Comparison of ENCODE assay signal across 8 mouse cellular contexts in the genomic region with DNA sequence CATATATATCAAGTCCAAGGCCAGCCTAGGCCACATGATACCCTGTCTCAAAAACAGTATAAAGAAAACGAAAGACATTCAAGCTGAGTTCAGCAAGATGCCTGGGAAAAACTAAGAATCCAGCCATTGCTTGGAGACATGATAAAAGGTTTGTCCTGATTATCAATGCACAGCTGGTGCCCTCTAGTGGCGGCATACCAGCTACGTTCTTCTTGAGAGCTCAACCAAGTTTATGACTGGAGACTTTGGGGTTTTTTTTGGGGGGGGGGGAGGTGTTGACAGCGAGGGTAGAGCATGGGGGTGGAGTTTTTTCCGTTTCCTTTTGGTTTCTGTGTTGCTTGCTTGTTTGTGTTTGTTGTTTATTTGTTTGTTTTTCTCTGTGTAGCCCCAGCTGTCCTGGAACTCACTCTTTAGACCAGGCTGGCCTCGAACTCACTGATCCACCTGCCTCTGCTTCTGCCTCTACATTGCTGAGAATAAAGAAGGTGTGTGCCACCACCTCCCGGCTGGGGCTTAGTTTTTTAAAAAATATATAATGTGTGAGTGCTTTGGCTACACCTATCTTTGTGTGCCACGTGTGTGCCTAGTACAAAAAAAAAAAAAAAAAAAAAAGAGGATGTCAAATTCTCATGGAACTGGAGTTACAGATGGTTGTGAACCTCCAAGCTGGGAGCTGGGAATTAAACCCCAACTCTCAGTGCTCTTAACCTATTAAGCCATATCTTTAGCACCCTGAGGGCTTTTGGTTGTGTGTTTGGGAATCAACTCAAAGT. TPM values are rescaled to one million over a fixed set of nuclear protein-coding genes. Genes with fewer than 3 reads are reported as not detected.
DNase-seq lines count a peak whose midpoint lies in the region; ATAC-seq and TF ChIP-seq lines count a peak whose summit lies in the region.

No protein-coding gene starts in this region.

- no peaks in the 10 kb centered on the region for H3K36me3 ChIP-seq in midbrain, embryonic 11.5 days (ENCODE audit: control insufficient read depth, insufficient read depth, low read length)
- H3K36me3 ChIP-seq in midbrain, embryonic 15.5 days (replicated peaks): no peaks in the 10 kb centered on the region
- H3K36me3 ChIP-seq in hindbrain, postnatal 0 days (ENCODE audit: insufficient read depth, low read length): no peaks in the 10 kb centered on the region

- no peak overlapping the region for H3K9ac ChIP-seq in midbrain, embryonic 11.5 days (ENCODE audit: low read length)
- no peak overlapping the region for H3K9ac ChIP-seq in midbrain, embryonic 15.5 days
- no peak overlapping the region for H3K9ac ChIP-seq in hindbrain, postnatal 0 days (replicated peaks; ENCODE audit: low read length)

- H3K9me3 ChIP-seq in midbrain, embryonic 11.5 days (ENCODE audit: control insufficient read depth, low read length): no peaks in the 10 kb centered on the region; the same call in 1 of the 2 replicates
- no peaks in the 10 kb centered on the region for H3K9me3 ChIP-seq in midbrain, embryonic 15.5 days
- H3K9me3 ChIP-seq in hindbrain, postnatal 0 days (ENCODE audit: low read length): no peaks in the 10 kb centered on the region

- no peak overlapping the region for H3K4me3 ChIP-seq in midbrain, embryonic 11.5 days (ENCODE audit: low read depth, low read length)
- no peak overlapping the region for H3K4me3 ChIP-seq in midbrain, embryonic 15.5 days
- H3K4me3 ChIP-seq in hindbrain, postnatal 0 days (ENCODE audit: low read length): no peak overlapping the region

- TF ChIP-seq CTCF in hindbrain, postnatal 0 days (IDR thresholded peaks at IDR 0.05; ENCODE audit: low read depth): peak; percentile 81

- intact Hi-C loops in left cerebral cortex, postnatal 36 days (cut with DNase I): loop anchor here (2.0 kb wide), 1 partner anchor 70 kb away; no protein-coding TSS in a partner anchor

- ATAC-seq in midbrain, embryonic 11.5 days (ENCODE audit: low FRiP score): no peak
- ATAC-seq in midbrain, embryonic 15.5 days (replicated peaks): no peak
- ATAC-seq in hindbrain, postnatal 0 days: peak; percentile 52; the same call in 1 of the 2 replicates

- H3K27ac ChIP-seq in midbrain, embryonic 11.5 days (ENCODE audit: low read depth, low read length): no peak overlapping the region
- no peak overlapping the region for H3K27ac ChIP-seq in midbrain, embryonic 15.5 days
- H3K27ac ChIP-seq in hindbrain, postnatal 0 days: no peak overlapping the region

- no peaks in the 10 kb centered on the region for H3K27me3 ChIP-seq in midbrain, embryonic 11.5 days (ENCODE audit: control insufficient read depth, insufficient read depth, low read length)
- no peaks in the 10 kb centered on the region for H3K27me3 ChIP-seq in midbrain, embryonic 15.5 days (replicated peaks)
- H3K27me3 ChIP-seq in hindbrain, postnatal 0 days (ENCODE audit: insufficient read depth, low read length): no peaks in the 10 kb centered on the region

- no peak overlapping the region for H3K4me2 ChIP-seq in midbrain, embryonic 11.5 days
- H3K4me2 ChIP-seq in midbrain, embryonic 15.5 days: no peak overlapping the region
- H3K4me2 ChIP-seq in hindbrain, postnatal 0 days (ENCODE audit: low read depth, low read length): no peak overlapping the region

- WGBS in midbrain, embryonic 11.5 days: 28% methylated on average over 8 of the region's 8 CpGs
- 33% methylated on average over 8 of the region's 8 CpGs for WGBS in midbrain, embryonic 15.5 days
- 31% methylated on average over 8 of the region's 8 CpGs for WGBS in hindbrain, postnatal 0 days

- DNase-seq in midbrain, embryonic 11.5 days (ENCODE audit: low spot score, missing footprints): peak; percentile 96
- peak; percentile 71 to 86 for DNase-seq in adrenal gland, adult 18-20 months (ENCODE audit: low spot score in 2 of 2)
- DNase-seq in embryo, embryonic 11 days: peak; percentile 84
- DNase-seq in hindbrain, postnatal 0 days (ENCODE audit: low spot score): peak; percentile 86
- peak; percentile 55 to 69 for DNase-seq in left cerebral cortex, postnatal 36 days (ENCODE audit: low spot score in 2 of 2)
- peak; percentile 72 to 84 for DNase-seq in natural killer cell, adult 2 months (ENCODE audit: low spot score in 2 of 2)
- DNase-seq in thymus, postnatal 10 days (ENCODE audit: low spot score in 2 of 2): peak; percentile 58 to 84

- H3K4me1 ChIP-seq in midbrain, embryonic 11.5 days (ENCODE audit: control insufficient read depth, insufficient read depth, low read length): no peaks in the 10 kb centered on the region
- no peaks in the 10 kb centered on the region for H3K4me1 ChIP-seq in midbrain, embryonic 15.5 days
- no peaks in the 10 kb centered on the region for H3K4me1 ChIP-seq in hindbrain, postnatal 0 days (ENCODE audit: insufficient read depth, low read length)

RNA-seq across cellular contexts. Expression of a gene that starts 3.9 kb away (rescaled TPM):
- polyA plus RNA-seq in midbrain, embryonic 11.5 days (2014; fragmentation: Nextera tagmentation; extraction: Ambion mirVana): 1.3 TPM in 2 replicates
- 1.5 and 2.9 TPM in 2 replicates for polyA plus RNA-seq in midbrain, embryonic 15.5 days (2015; fragmentation: Nextera tagmentation; extraction: Ambion mirVana)
- total RNA-seq in adrenal gland, adult 18-20 months (2021): 10 to 100 TPM in 1 of 2 experiments, 1 to 10 TPM in 1; 7.0 to 13.1 TPM
- 1.4 and 1.9 TPM in 2 replicates for total RNA-seq in hindbrain, postnatal 0 days (2014; rRNA removed)
- 0.93 and 1.5 TPM in 2 replicates for polyA plus RNA-seq in hindbrain, postnatal 0 days (2015; fragmentation: Nextera tagmentation; extraction: Ambion mirVana)
- 1 to 10 TPM in 1 of 2 experiments, under 1 TPM in 1; 0.54 to 2.5 TPM for total RNA-seq in left cerebral cortex, postnatal 36 days (2021)

RNA-seq across cellular contexts. Expression of a gene that starts 10.2 kb away (rescaled TPM):
- 9.8 and 10.3 TPM in 2 replicates for polyA plus RNA-seq in midbrain, embryonic 11.5 days (2014; fragmentation: Nextera tagmentation; extraction: Ambion mirVana)
- 47.9 and 51.8 TPM in 2 replicates for polyA plus RNA-seq in midbrain, embryonic 15.5 days (2015; fragmentation: Nextera tagmentation; extraction: Ambion mirVana)
- 10 to 100 TPM; 21.1 to 21.8 TPM for total RNA-seq in adrenal gland, adult 18-20 months (2021)
- 56.0 and 71.3 TPM in 2 replicates for total RNA-seq in hindbrain, postnatal 0 days (2014; rRNA removed)
- polyA plus RNA-seq in hindbrain, postnatal 0 days (2015; fragmentation: Nextera tagmentation; extraction: Ambion mirVana): 74.1 and 78.4 TPM in 2 replicates
- 10 to 100 TPM; 32.1 to 33.5 TPM for total RNA-seq in left cerebral cortex, postnatal 36 days (2021)

RNA-seq across cellular contexts. Expression of a gene that starts 19.2 kb away (rescaled TPM):
- 0.12 TPM in 1 of 2 replicates, not detected in the other for polyA plus RNA-seq in midbrain, embryonic 11.5 days (2014; fragmentation: Nextera tagmentation; extraction: Ambion mirVana)
- polyA plus RNA-seq in midbrain, embryonic 15.5 days (2015; fragmentation: Nextera tagmentation; extraction: Ambion mirVana): 0.14 TPM in 1 of 2 replicates, not detected in the other
- under 1 TPM; 0.46 to 0.83 TPM for total RNA-seq in adrenal gland, adult 18-20 months (2021)
- 0.47 TPM in 1 of 2 replicates, not detected in the other for total RNA-seq in hindbrain, postnatal 0 days (2014; rRNA removed)
- polyA plus RNA-seq in hindbrain, postnatal 0 days (2015; fragmentation: Nextera tagmentation; extraction: Ambion mirVana): 0.11 and 0.18 TPM in 2 replicates
- under 1 TPM; 0.61 to 0.74 TPM for total RNA-seq in left cerebral cortex, postnatal 36 days (2021)

RNA-seq across cellular contexts. Expression of a gene that starts 23.4 kb away (rescaled TPM):
- 17.9 and 20.2 TPM in 2 replicates for polyA plus RNA-seq in midbrain, embryonic 11.5 days (2014; fragmentation: Nextera tagmentation; extraction: Ambion mirVana)
- 21.6 and 30.1 TPM in 2 replicates for polyA plus RNA-seq in midbrain, embryonic 15.5 days (2015; fragmentation: Nextera tagmentation; extraction: Ambion mirVana)
- total RNA-seq in adrenal gland, adult 18-20 months (2021): 10 to 100 TPM; 52.2 to 59.2 TPM
- 11.8 and 27.9 TPM in 2 replicates for total RNA-seq in hindbrain, postnatal 0 days (2014; rRNA removed)
- 13.4 and 14.8 TPM in 2 replicates for polyA plus RNA-seq in hindbrain, postnatal 0 days (2015; fragmentation: Nextera tagmentation; extraction: Ambion mirVana)
- total RNA-seq in left cerebral cortex, postnatal 36 days (2021): 10 to 100 TPM; 75.4 to 87.2 TPM

RNA-seq across cellular contexts. Expression of a gene that starts 41.4 kb away (rescaled TPM):
- polyA plus RNA-seq in midbrain, embryonic 11.5 days (2014; fragmentation: Nextera tagmentation; extraction: Ambion mirVana): 9.0 and 10.3 TPM in 2 replicates
- 14.9 and 15.5 TPM in 2 replicates for polyA plus RNA-seq in midbrain, embryonic 15.5 days (2015; fragmentation: Nextera tagmentation; extraction: Ambion mirVana)
- total RNA-seq in adrenal gland, adult 18-20 months (2021): 10 to 100 TPM; 10.8 to 11.4 TPM
- 21.1 and 25.0 TPM in 2 replicates for total RNA-seq in hindbrain, postnatal 0 days (2014; rRNA removed)
- polyA plus RNA-seq in hindbrain, postnatal 0 days (2015; fragmentation: Nextera tagmentation; extraction: Ambion mirVana): 9.1 and 9.4 TPM in 2 replicates
- 10 to 100 TPM; 11.2 to 13.1 TPM for total RNA-seq in left cerebral cortex, postnatal 36 days (2021)
